7 mouse cellular contexts compared by ENCODE assay signal in the genomic region with DNA sequence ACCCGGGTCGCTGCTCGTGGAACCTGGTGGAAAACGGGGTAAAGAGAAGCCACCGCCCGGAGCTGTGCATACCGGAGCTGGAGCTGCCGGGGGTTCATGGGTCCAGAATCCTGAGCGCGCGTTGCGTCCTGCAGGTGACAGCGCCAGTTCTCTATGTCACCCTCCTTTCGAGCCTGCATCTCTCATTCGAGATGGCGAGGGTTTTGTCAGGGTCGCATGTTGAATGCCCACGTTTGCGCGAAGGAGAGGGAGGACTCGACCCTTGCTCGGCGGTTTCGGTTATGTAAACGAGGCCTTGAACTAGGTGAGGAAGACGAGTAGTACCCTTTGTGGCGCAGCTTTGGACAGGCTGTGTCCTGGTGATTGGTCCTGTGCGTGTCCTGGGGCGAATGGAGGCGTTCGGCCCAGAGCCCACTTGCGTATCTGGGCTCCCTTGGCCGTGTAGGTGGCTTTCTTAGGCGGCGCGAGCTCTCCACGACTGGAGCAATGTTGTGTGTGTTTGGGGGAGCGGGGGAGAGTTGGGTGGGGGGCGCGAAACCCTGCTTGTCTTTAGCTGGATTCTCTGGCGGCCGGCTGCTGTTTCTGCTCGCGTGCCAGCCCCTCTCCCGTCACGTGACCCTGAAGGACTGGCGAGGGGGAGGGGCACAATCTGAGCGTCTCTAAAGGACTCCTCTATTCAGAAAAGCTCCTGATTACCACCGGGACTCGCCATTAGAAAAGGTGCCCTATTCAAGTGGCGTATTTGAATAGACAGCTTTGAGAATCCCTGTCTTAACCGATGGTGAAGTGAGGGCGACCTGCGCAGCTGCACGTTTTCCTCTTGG. TPM values are rescaled to one million over a fixed set of nuclear protein-coding genes. Genes with fewer than 3 reads are reported as not detected.
DNase-seq lines count a peak whose midpoint lies in the region; ATAC-seq and TF ChIP-seq lines count a peak whose summit lies in the region.

No protein-coding gene starts in this region.

- peak overlapping the region; percentile 55 for H3K9ac ChIP-seq in forebrain, embryonic 11.5 days (ENCODE audit: low read length)
- H3K9ac ChIP-seq in heart, embryonic 16.5 days (ENCODE audit: low read length), result peak overlapping the region; percentile 72
- peak overlapping the region; percentile 23; the same call in 1 of the 2 replicates for H3K9ac ChIP-seq in liver, embryonic 12.5 days
- peak overlapping the region; percentile 58 for H3K9ac ChIP-seq in stomach, postnatal 0 days (ENCODE audit: low read length)

- under 1% methylated on average over 55 of the region's 55 CpGs for WGBS in forebrain, embryonic 11.5 days
- WGBS in heart, embryonic 16.5 days, result under 1% methylated on average over 55 of the region's 55 CpGs
- WGBS in liver, embryonic 12.5 days (ENCODE audit: insufficient replicate concordance), result 2% methylated on average over 54 of the region's 55 CpGs
- 1% methylated on average over 55 of the region's 55 CpGs for WGBS in stomach, postnatal 0 days

- H3K9me3 ChIP-seq in forebrain, embryonic 11.5 days (ENCODE audit: control insufficient read depth, low read length), result no peaks in the 10 kb centered on the region
- H3K9me3 ChIP-seq in heart, embryonic 16.5 days (replicated peaks; ENCODE audit: control insufficient read depth, low read length), result no peaks in the 10 kb centered on the region
- H3K9me3 ChIP-seq in liver, embryonic 12.5 days (replicated peaks), result no peaks in the 10 kb centered on the region
- H3K9me3 ChIP-seq in stomach, postnatal 0 days (ENCODE audit: control insufficient read depth, low read length), result no peaks in the 10 kb centered on the region

- H3K27me3 ChIP-seq in forebrain, embryonic 11.5 days (ENCODE audit: control insufficient read depth, insufficient read depth, low read length), result peaks cover 4% of the 10 kb centered on the region; the same call in 1 of the 2 replicates
- 0 out of 2 replicates have a peak, but pooled peaks cover 8% of the 10 kb centered on the region for H3K27me3 ChIP-seq in heart, embryonic 16.5 days (ENCODE audit: control insufficient read depth, insufficient read depth, low read length)
- H3K27me3 ChIP-seq in liver, embryonic 12.5 days (replicated peaks), result peaks cover 88% of the 10 kb centered on the region
- no peaks in the 10 kb centered on the region; the same call in 1 of the 2 replicates for H3K27me3 ChIP-seq in stomach, postnatal 0 days (ENCODE audit: control insufficient read depth, insufficient read depth, low read length)

- peak overlapping the region; percentile 97 for H3K4me2 ChIP-seq in forebrain, embryonic 11.5 days (ENCODE audit: low read depth, low read length, severe bottlenecking)
- peak overlapping the region; percentile 99 for H3K4me2 ChIP-seq in heart, embryonic 16.5 days (ENCODE audit: low read depth, low read length)
- H3K4me2 ChIP-seq in liver, embryonic 12.5 days, result peak overlapping the region; percentile 85
- peak overlapping the region; percentile 96 for H3K4me2 ChIP-seq in stomach, postnatal 0 days (replicated peaks; ENCODE audit: low read depth)

- TF ChIP-seq EP300 in stomach, postnatal 0 days (optimal IDR thresholded peaks at IDR 0.05), result no peak

- peak; percentile 56 for DNase-seq in brain, embryonic 18.5 days (ENCODE audit: low read depth, low spot score)
- DNase-seq in forebrain, embryonic 11.5 days (ENCODE audit: low spot score), result peak; percentile 88
- peak; percentile 65 for DNase-seq in kidney, postnatal 14 days
- peak; percentile 30 for DNase-seq in naive thymus-derived CD4-positive, alpha-beta T cell, adult 2 months (ENCODE audit: low read depth)
- DNase-seq in stomach, postnatal 0 days (ENCODE audit: low spot score), result peak; percentile 48

- no peaks in the 10 kb centered on the region for H3K36me3 ChIP-seq in forebrain, embryonic 11.5 days (ENCODE audit: control insufficient read depth, insufficient read depth, low read length)
- no peaks in the 10 kb centered on the region for H3K36me3 ChIP-seq in heart, embryonic 16.5 days (ENCODE audit: control insufficient read depth, insufficient read depth)
- no peaks in the 10 kb centered on the region for H3K36me3 ChIP-seq in liver, embryonic 12.5 days
- H3K36me3 ChIP-seq in stomach, postnatal 0 days (ENCODE audit: control insufficient read depth, insufficient read depth, low read length), result no peaks in the 10 kb centered on the region

- peak; percentile 80 for ATAC-seq in forebrain, embryonic 11.5 days (replicated peaks; ENCODE audit: low FRiP score)
- ATAC-seq in heart, embryonic 16.5 days (replicated peaks; ENCODE audit: extremely low read depth, insufficient read depth, low FRiP score), result 0 out of 2 replicates have a peak, but pooled peaks have one; percentile 12
- ATAC-seq in liver, embryonic 12.5 days, result peak; percentile 7; the same call in 1 of the 2 replicates
- no peak for ATAC-seq in stomach, postnatal 0 days (ENCODE audit: low FRiP score, low TSS enrichment)

- peaks cover 2% of the 10 kb centered on the region; the same call in 1 of the 2 replicates for H3K4me1 ChIP-seq in forebrain, embryonic 11.5 days (replicated peaks; ENCODE audit: control insufficient read depth, insufficient read depth, low read length)
- H3K4me1 ChIP-seq in heart, embryonic 16.5 days (ENCODE audit: control insufficient read depth, insufficient read depth, low read length), result peaks cover 13% of the 10 kb centered on the region
- peaks cover 26% of the 10 kb centered on the region for H3K4me1 ChIP-seq in liver, embryonic 12.5 days
- H3K4me1 ChIP-seq in stomach, postnatal 0 days (replicated peaks; ENCODE audit: control insufficient read depth, insufficient read depth), result 0 out of 2 replicates have a peak, but pooled peaks cover 2% of the 10 kb centered on the region

- H3K27ac ChIP-seq in forebrain, embryonic 11.5 days (ENCODE audit: low read depth, low read length), result no peak overlapping the region
- peak overlapping the region; percentile 57; the same call in 1 of the 2 replicates for H3K27ac ChIP-seq in heart, embryonic 16.5 days (ENCODE audit: low read length)
- no peak overlapping the region for H3K27ac ChIP-seq in liver, embryonic 12.5 days
- H3K27ac ChIP-seq in stomach, postnatal 0 days (replicated peaks), result peak overlapping the region; percentile 63

- no peak for TF ChIP-seq CTCF in stomach, postnatal 0 days (IDR thresholded peaks at IDR 0.05; ENCODE audit: low read depth)

- peak overlapping the region; percentile 50 for H3K4me3 ChIP-seq in forebrain, embryonic 11.5 days (ENCODE audit: low read depth, low read length)
- H3K4me3 ChIP-seq in heart, embryonic 16.5 days (ENCODE audit: low read length), result peak overlapping the region; percentile 70
- H3K4me3 ChIP-seq in liver, embryonic 12.5 days, result peak overlapping the region; percentile 57
- H3K4me3 ChIP-seq in stomach, postnatal 0 days (ENCODE audit: low read depth, low read length), result peak overlapping the region; percentile 60

RNA-seq across cellular contexts. Expression of a gene that starts 0.8 kb away (rescaled TPM):
- 3.3 and 3.6 TPM in 2 replicates for polyA plus RNA-seq in forebrain, embryonic 11.5 days (2014; fragmentation: Nextera tagmentation; extraction: Ambion mirVana)
- 6.4 and 8.6 TPM in 2 replicates for polyA plus RNA-seq in heart, embryonic 16.5 days (2015; fragmentation: Nextera tagmentation; extraction: Ambion mirVana)
- 0.32 and 0.39 TPM in 2 replicates for polyA plus RNA-seq in liver, embryonic 12.5 days (2016; fragmentation: Nextera tagmentation; extraction: Ambion mirVana)
- 3.0 and 3.4 TPM in 2 replicates for polyA plus RNA-seq in stomach, postnatal 0 days (2015; fragmentation: Nextera tagmentation; extraction: Ambion mirVana)

RNA-seq across cellular contexts. Expression of a gene that starts 46.4 kb away (rescaled TPM):
- not detected in 2 replicates for polyA plus RNA-seq in forebrain, embryonic 11.5 days (2014; fragmentation: Nextera tagmentation; extraction: Ambion mirVana)
- not detected in 2 replicates for polyA plus RNA-seq in heart, embryonic 16.5 days (2015; fragmentation: Nextera tagmentation; extraction: Ambion mirVana)
- not detected in 2 replicates for polyA plus RNA-seq in liver, embryonic 12.5 days (2016; fragmentation: Nextera tagmentation; extraction: Ambion mirVana)
- polyA plus RNA-seq in stomach, postnatal 0 days (2015; fragmentation: Nextera tagmentation; extraction: Ambion mirVana), result not detected in 2 replicates

RNA-seq across cellular contexts. Expression of a gene that starts 52.1 kb away (rescaled TPM):
- 24.6 and 26.1 TPM in 2 replicates for polyA plus RNA-seq in forebrain, embryonic 11.5 days (2014; fragmentation: Nextera tagmentation; extraction: Ambion mirVana)
- 11.7 and 12.0 TPM in 2 replicates for polyA plus RNA-seq in heart, embryonic 16.5 days (2015; fragmentation: Nextera tagmentation; extraction: Ambion mirVana)
- polyA plus RNA-seq in liver, embryonic 12.5 days (2016; fragmentation: Nextera tagmentation; extraction: Ambion mirVana), result 9.1 and 9.4 TPM in 2 replicates
- polyA plus RNA-seq in stomach, postnatal 0 days (2015; fragmentation: Nextera tagmentation; extraction: Ambion mirVana), result 4.4 and 4.9 TPM in 2 replicates

Comparison
In these comparisons a context has a peak if more than half of its experiments do, and no peak if none do; other contexts are left out.
1. DNase-seq: peak in every context shown above with its lines; median percentile 88 in forebrain, embryonic 11.5 days; 65 in kidney, postnatal 14 days; 56 in brain, embryonic 18.5 days; 48 in stomach, postnatal 0 days; 30 in naive thymus-derived CD4-positive, alpha-beta T cell, adult 2 months.
2. H3K27ac ChIP-seq: peak in heart, embryonic 16.5 days (single experiment) and stomach, postnatal 0 days (single experiment); none in forebrain, embryonic 11.5 days (single experiment) and liver, embryonic 12.5 days (single experiment).
3. Peak in every context shown above with its lines, with median percentiles within 50 percentile points of each other: H3K4me2 ChIP-seq, H3K4me3 ChIP-seq and H3K9ac ChIP-seq.